Mouse (Mus musculus) heart, postnatal 14 days (tissue): Measurements from ENCODE around the gene Togaram2. TPM values are rescaled to one million over a fixed set of nuclear protein-coding genes. Genes with fewer than 3 reads are reported as not detected.

Experiments
- DNase-seq, 2 experiments: peaks; one replicate each; pipeline ENCODE4 v3.0.0; 2021 to 2022
- intact Hi-C: fragments of 180-260 bp; cut with DNase I; formaldehyde crosslinking; loops from one replicate; pipeline ENCODE4 v1.15.1; 2025
- total RNA-seq, 2 experiments: library from RNA; stranded (reverse); gene quantifications; 2 replicates each; pipeline ENCODE4 v1.2.3; 2021

Gene Togaram2
- total RNA-seq, 2 experiments from 2014 or later, result 2.0 to 2.3 TPM

- intact Hi-C loops, result loop anchor here (5.0 kb wide), 1 partner anchor 107 kb away; no protein-coding TSS in a partner anchor
Observed at GRCm38 (mm10) chr17:71674886-71675285, 1.8 kb downstream of the Togaram2 start.

GRCm38 (mm10) chr17:71681666-71682065 is 8.6 kb downstream of the Togaram2 start:
- no peak for DNase-seq
- intact Hi-C loops, result no loop called here

More at GRCm38 (mm10) chr17:71674886-71675285, 1.8 kb downstream of the Togaram2 start:
- peak; percentile 53 to 75 for DNase-seq

GRCm38 (mm10) chr17:71682379-71682778 is 9.3 kb downstream of the Togaram2 start:
- intact Hi-C loops, result no loop called here
- DNase-seq, result no peak

- intact Hi-C loops, result no loop called here
- DNase-seq, result no peak
Observed at GRCm38 (mm10) chr17:71683281-71683680, 10.2 kb downstream of the Togaram2 start.

- no peak for DNase-seq
- intact Hi-C loops, result no loop called here
Observed at GRCm38 (mm10) chr17:71684103-71684608, 11.1 kb downstream of the Togaram2 start.

- DNase-seq, result no peak
- intact Hi-C loops, result no loop called here
Observed at GRCm38 (mm10) chr17:71687436-71687835, 14.4 kb downstream of the Togaram2 start.

- peak; percentile 35 to 65 for DNase-seq
- intact Hi-C loops, result no loop called here
Observed at GRCm38 (mm10) chr17:71689903-71690302, 16.8 kb downstream of the Togaram2 start.

- DNase-seq, result peak; percentile 35 to 40
- intact Hi-C loops, result no loop called here
Observed at GRCm38 (mm10) chr17:71691361-71691875, 18.4 kb downstream of the Togaram2 start.

GRCm38 (mm10) chr17:71693313-71693712 is 20.3 kb downstream of the Togaram2 start:
- intact Hi-C loops, result no loop called here
- DNase-seq, result peak; percentile 28 to 42

GRCm38 (mm10) chr17:71693780-71694179 is 20.7 kb downstream of the Togaram2 start:
- intact Hi-C loops, result no loop called here
- no peak for DNase-seq

GRCm38 (mm10) chr17:71695151-71695550 is 22.1 kb downstream of the Togaram2 start:
- intact Hi-C loops, result no loop called here
- no peak for DNase-seq

GRCm38 (mm10) chr17:71695716-71696315 is 22.8 kb downstream of the Togaram2 start:
- DNase-seq, result no peak

GRCm38 (mm10) chr17:71696396-71696795 is 23.3 kb downstream of the Togaram2 start:
- intact Hi-C loops, result no loop called here
- no peak for DNase-seq

More at GRCm38 (mm10) chr17:71695716-71696315, 22.8 kb downstream of the Togaram2 start:
- intact Hi-C loops, result no loop called here

- intact Hi-C loops, result no loop called here
- DNase-seq, result peak; percentile 47 to 63
Observed at GRCm38 (mm10) chr17:71697896-71698618, 25.0 kb downstream of the Togaram2 start.

GRCm38 (mm10) chr17:71698619-71698956 is 25.5 kb downstream of the Togaram2 start:
- no peak for DNase-seq
- intact Hi-C loops, result no loop called here

GRCm38 (mm10) chr17:71705113-71705512 is 32.1 kb downstream of the Togaram2 start:
- DNase-seq, result no peak
- intact Hi-C loops, result no loop called here

GRCm38 (mm10) chr17:71705550-71706480 is 32.8 kb downstream of the Togaram2 start:
- peak in 1 of 2 experiments; percentile 35 for DNase-seq
- intact Hi-C loops, result no loop called here

- intact Hi-C loops, result no loop called here
- DNase-seq, result no peak
Observed at GRCm38 (mm10) chr17:71707715-71708114, 34.7 kb downstream of the Togaram2 start.

GRCm38 (mm10) chr17:71712279-71712678 is 39.2 kb downstream of the Togaram2 start:
- intact Hi-C loops, result no loop called here
- DNase-seq, result peak; percentile 60 to 73

GRCm38 (mm10) chr17:71715034-71715433 is 42.0 kb downstream of the Togaram2 start:
- intact Hi-C loops, result no loop called here

More at GRCm38 (mm10) chr17:71715034-71715433, 42.0 kb downstream of the Togaram2 start:
- no peak for DNase-seq
